Mouse (Mus musculus): Measurements from ENCODE around the gene Trp63.

DNA sequence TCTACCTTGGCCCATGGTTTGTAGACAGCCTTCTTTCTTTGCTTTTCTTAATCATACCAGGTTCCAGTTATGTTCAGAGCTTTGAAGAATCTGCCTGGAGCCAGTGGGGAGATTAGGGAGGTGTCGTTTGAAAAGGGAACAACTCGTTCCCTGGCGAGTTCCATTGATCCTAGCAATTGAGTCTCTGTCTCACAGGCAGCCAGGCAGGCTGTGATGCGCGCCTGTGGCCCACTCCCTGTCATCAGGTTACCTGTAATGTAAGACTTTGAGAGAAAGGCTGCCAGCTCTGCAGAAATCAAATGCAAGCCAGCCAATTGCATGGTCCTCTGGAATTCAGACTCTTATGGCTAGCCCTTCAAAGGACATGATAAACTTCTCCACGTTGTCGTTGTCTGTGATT lies 142.5 kb downstream of the Trp63 start:
- TF ChIP-seq POLR2A (IDR thresholded peaks at IDR 0.05; ENCODE audit: control insufficient read depth in 1 of 2, insufficient read depth in 1 of 2, low read depth in 1 of 2, low read length in 2 of 2, poor library complexity in 1 of 2), result no peak
- no peak for TF ChIP-seq KAT2A (conservative IDR thresholded peaks at IDR 0.05; ENCODE audit: low read depth, low read length)
- TF ChIP-seq CTCF (IDR thresholded peaks at IDR 0.05 in 2 of 3, conservative IDR thresholded peaks at IDR 0.05 in 1 of 3; ENCODE audit: control insufficient read depth in 1 of 3, insufficient read depth in 1 of 3, low read depth in 2 of 3, low read length in 3 of 3, poor library complexity in 1 of 3, severe bottlenecking in 1 of 3), result no peak
- no peak for TF ChIP-seq TCF12 (IDR thresholded peaks at IDR 0.05; ENCODE audit: low read depth, low read length)
- no peak for TF ChIP-seq MYC (IDR thresholded peaks at IDR 0.05; ENCODE audit: low read depth, low read length)
- no peak for TF ChIP-seq HCFC1 (IDR thresholded peaks at IDR 0.05; ENCODE audit: low read depth, low read length)
- TF ChIP-seq CHD2 (IDR thresholded peaks at IDR 0.05; ENCODE audit: low read length), result no peak
- no peak for TF ChIP-seq RCOR1 (IDR thresholded peaks at IDR 0.05; ENCODE audit: low read depth, low read length)
- no peak for TF ChIP-seq EP300 (IDR thresholded peaks at IDR 0.05; ENCODE audit: low read depth in 1 of 2, low read length in 2 of 2)
- no peak for TF ChIP-seq SIN3A (IDR thresholded peaks at IDR 0.05; ENCODE audit: low read length)
